Mouse (Mus musculus) stomach, embryonic 14.5 days (tissue): ENCODE measurements around the gene Trp53i11. TPM values are rescaled to one million over a fixed set of nuclear protein-coding genes. Genes with fewer than 3 reads are reported as not detected.

Experiments
- ATAC-seq: fragments of 200-750 bp; cut with Nextera tagmentation; 2 replicates; pipeline ENCODE4 v1.8.0; 2017; ENCODE audit warnings: low read depth, moderate TSS enrichment; ENCODE audit not compliant: insufficient number of reproducible peaks, insufficient read depth, low FRiP score
- H3K27ac ChIP-seq: fragments of 300-500 bp; sonication (generic); 2 replicates; pipeline ENCODE4 v1.5.1; 2014; ENCODE audit warnings: mild to moderate bottlenecking, low read length, moderate library complexity, mixed read lengths
- H3K27me3 ChIP-seq: fragments of 300-500 bp; sonication (generic); 2 replicates; pipeline ENCODE4 v1.6.1; 2014; ENCODE audit warnings: low read length, control low read depth, mixed read lengths; ENCODE audit not compliant: control insufficient read depth, insufficient read depth
- H3K36me3 ChIP-seq: fragments of 300-500 bp; sonication (generic); 2 replicates; pipeline ENCODE4 v1.6.1; 2014; ENCODE audit warnings: mild to moderate bottlenecking, control low read depth, low read length, moderate library complexity, mixed read lengths; ENCODE audit not compliant: control insufficient read depth, insufficient read depth
- H3K4me1 ChIP-seq: fragments of 300-500 bp; sonication (generic); 2 replicates; pipeline ENCODE4 v1.6.1; 2014; ENCODE audit warnings: low read length, control low read depth, mixed read lengths; ENCODE audit not compliant: control insufficient read depth, insufficient read depth
- H3K4me2 ChIP-seq: fragments of 300-500 bp; sonication (generic); replicated peaks from 2 replicates; pipeline ENCODE4 v1.6.1; 2014; ENCODE audit warnings: low read depth, low read length, control low read depth
- H3K4me3 ChIP-seq: fragments of 300-500 bp; sonication (generic); 2 replicates; pipeline ENCODE4 v1.5.1; 2014; ENCODE audit warnings: low read depth, low read length, control low read depth
- H3K9ac ChIP-seq: fragments of 300-500 bp; sonication (generic); replicated peaks from 2 replicates; pipeline ENCODE4 v1.6.1; 2014; ENCODE audit warnings: low read depth, mild to moderate bottlenecking, control low read depth, low read length, moderate library complexity, mixed read lengths
- H3K9me3 ChIP-seq: fragments of 300-500 bp; sonication (generic); 2 replicates; pipeline ENCODE4 v1.6.1; 2016; ENCODE audit warnings: low read depth, low read length, control low read depth; ENCODE audit not compliant: control insufficient read depth
- WGBS: fragments of 180-500 bp; shearing (Covaris S2); extraction: QIAGEN DNeasy Blood & Tissue Kit; methylation state at CpG from one replicate; pipeline ENCODE4 v1.1.7; 2014; 5-methylcytosine and 5-hydroxymethylcytosine counted together
- polyA plus RNA-seq: library from polyadenylated mRNA; unstranded; fragments of >200 nt; fragmentation: Nextera tagmentation; extraction: Ambion mirVana; gene quantifications from 2 replicates; pipeline ENCODE4 v1.2.1, GENCODE M21; 2014

The Trp53i11 gene
- polyA plus RNA-seq, 1 experiment from 2014 or later: 56.6 TPM

- no peak overlapping the region for H3K4me2 ChIP-seq
- no peak overlapping the region for H3K4me3 ChIP-seq
- no peak overlapping the region for H3K9ac ChIP-seq
- ATAC-seq: 0 out of 2 replicates have a peak, but pooled peaks have one; percentile 0
- no peaks in the 10 kb centered on the region for H3K27me3 ChIP-seq
- H3K4me1 ChIP-seq: 0 out of 2 replicates have a peak, but pooled peaks cover 6% of the 10 kb centered on the region
- WGBS: 51% methylated on average over 13 of the region's 13 CpGs
- H3K36me3 ChIP-seq: no peaks in the 10 kb centered on the region
- no peaks in the 10 kb centered on the region for H3K9me3 ChIP-seq
- H3K27ac ChIP-seq: no peak overlapping the region
These were observed 12.2 kb downstream of the Trp53i11 start for GRCm38 (mm10) chr2:93199531-93199974.

GRCm38 (mm10) chr2:93200681-93201340 is 13.5 kb downstream of the Trp53i11 start:
- Histone ChIP-seq H3K27me3 (no peaks in the 10 kb centered on the region), H3K9ac (no peak overlapping the region), H3K9me3 (no peaks in the 10 kb centered on the region), H3K4me2 (no peak overlapping the region), H3K4me3 (no peak overlapping the region), H3K4me1 (0 out of 2 replicates have a peak, but pooled peaks cover 2% of the 10 kb centered on the region), H3K36me3 (no peaks in the 10 kb centered on the region), H3K27ac (no peak overlapping the region)
- WGBS: 59% methylated on average over 10 of the region's 10 CpGs
- no peak for ATAC-seq

- no peak overlapping the region for H3K4me3 ChIP-seq
- no peak for ATAC-seq
- no peaks in the 10 kb centered on the region for H3K36me3 ChIP-seq
- no peaks in the 10 kb centered on the region for H3K4me1 ChIP-seq
- no peak overlapping the region for H3K9ac ChIP-seq
- H3K9me3 ChIP-seq: no peaks in the 10 kb centered on the region
- no peak overlapping the region for H3K4me2 ChIP-seq
- no peaks in the 10 kb centered on the region for H3K27me3 ChIP-seq
- H3K27ac ChIP-seq: no peak overlapping the region
- 93% methylated on average over 3 of the region's 3 CpGs for WGBS
These were observed 14.6 kb downstream of the Trp53i11 start for GRCm38 (mm10) chr2:93201997-93202396.

- Histone ChIP-seq H3K27ac (no peak overlapping the region), H3K4me2 (no peak overlapping the region), H3K9ac (no peak overlapping the region), H3K4me1 (no peaks in the 10 kb centered on the region), H3K36me3 (no peaks in the 10 kb centered on the region), H3K4me3 (no peak overlapping the region), H3K9me3 (no peaks in the 10 kb centered on the region), H3K27me3 (no peaks in the 10 kb centered on the region)
- WGBS: 13% methylated on average over 1 of the region's 1 CpGs
- no peak for ATAC-seq
These were observed 15.4 kb downstream of the Trp53i11 start for GRCm38 (mm10) chr2:93202782-93203181.

- WGBS: 16% methylated on average over 10 of the region's 10 CpGs
- ATAC-seq: 0 out of 2 replicates have a peak, but pooled peaks have one; percentile 11
- H3K4me2 ChIP-seq: no peak overlapping the region
These were observed 16.3 kb downstream of the Trp53i11 start for GRCm38 (mm10) chr2:93203682-93204081.

GRCm38 (mm10) chr2:93204571-93204970 is 17.2 kb downstream of the Trp53i11 start:
- ATAC-seq: no peak
- no peaks in the 10 kb centered on the region for H3K9me3 ChIP-seq
- no peak overlapping the region for H3K9ac ChIP-seq
- no peak overlapping the region for H3K27ac ChIP-seq
- 81% methylated on average over 6 of the region's 6 CpGs for WGBS
- no peak overlapping the region for H3K4me3 ChIP-seq
- no peaks in the 10 kb centered on the region for H3K36me3 ChIP-seq
- no peaks in the 10 kb centered on the region for H3K4me1 ChIP-seq
- no peak overlapping the region for H3K4me2 ChIP-seq
- no peaks in the 10 kb centered on the region for H3K27me3 ChIP-seq

More at GRCm38 (mm10) chr2:93203682-93204081, 16.3 kb downstream of the Trp53i11 start:
- Histone ChIP-seq H3K27me3 (no peaks in the 10 kb centered on the region), H3K4me3 (no peak overlapping the region), H3K9me3 (no peaks in the 10 kb centered on the region), H3K36me3 (no peaks in the 10 kb centered on the region), H3K4me1 (no peaks in the 10 kb centered on the region), H3K9ac (no peak overlapping the region), H3K27ac (no peak overlapping the region)

GRCm38 (mm10) chr2:93206126-93206525 is 18.8 kb downstream of the Trp53i11 start:
- no peak overlapping the region for H3K4me2 ChIP-seq
- no peaks in the 10 kb centered on the region for H3K4me1 ChIP-seq
- no peaks in the 10 kb centered on the region for H3K36me3 ChIP-seq
- H3K27me3 ChIP-seq: no peaks in the 10 kb centered on the region
- H3K9ac ChIP-seq: no peak overlapping the region
- WGBS: 89% methylated on average over 1 of the region's 1 CpGs
- ATAC-seq: no peak
- H3K9me3 ChIP-seq: no peaks in the 10 kb centered on the region
- H3K4me3 ChIP-seq: no peak overlapping the region
- no peak overlapping the region for H3K27ac ChIP-seq

GRCm38 (mm10) chr2:93212386-93212785 is 25.0 kb downstream of the Trp53i11 start:
- Histone ChIP-seq H3K9me3 (no peaks in the 10 kb centered on the region), H3K27me3 (no peaks in the 10 kb centered on the region), H3K27ac (no peak overlapping the region), H3K9ac (no peak overlapping the region), H3K36me3 (no peaks in the 10 kb centered on the region), H3K4me1 (peaks cover 6% of the 10 kb centered on the region), H3K4me3 (no peak overlapping the region), H3K4me2 (no peak overlapping the region)
- WGBS: 73% methylated on average over 2 of the region's 2 CpGs
- ATAC-seq: no peak

- 100% methylated on average over 2 of the region's 2 CpGs for WGBS
- Histone ChIP-seq H3K27ac (no peak overlapping the region), H3K9me3 (no peaks in the 10 kb centered on the region), H3K4me2 (no peak overlapping the region), H3K9ac (no peak overlapping the region), H3K27me3 (no peaks in the 10 kb centered on the region), H3K4me1 (peaks cover 10% of the 10 kb centered on the region), H3K36me3 (no peaks in the 10 kb centered on the region), H3K4me3 (no peak overlapping the region)
- ATAC-seq: no peak
These were observed 25.5 kb downstream of the Trp53i11 start for GRCm38 (mm10) chr2:93212865-93213264.
